Mouse (Mus musculus) G1E (cell line): ENCODE results near the gene Aph1a. TPM values are rescaled to one million over a fixed set of nuclear protein-coding genes. Genes with fewer than 3 reads are reported as not detected.
"Not testable (repeated sequence)": the region's sequence is repeated elsewhere in the genome, so short reads cannot be mapped to it uniquely, and the experiment has no call there.

ENCODE experiments used
- ATAC-seq: 2 replicates; pipeline ENCODE4 v1.8.0; 2016; ENCODE audit warnings: mild to moderate bottlenecking; ENCODE audit not compliant: insufficient number of reproducible peaks, poor library complexity, low FRiP score, severe bottlenecking; ENCODE audit errors: extremely low read depth
- DNase-seq: peaks from one replicate; pipeline ENCODE4 v3.0.0; 2012; ENCODE audit warnings: low spot score
- H3K27me3 ChIP-seq: 2 replicates; pipeline ENCODE4 v1.6.1; 2012; ENCODE audit warnings: mild to moderate bottlenecking, low read length, inconsistent platforms; ENCODE audit not compliant: insufficient read depth
- H3K36me3 ChIP-seq: replicated peaks from 2 replicates; pipeline ENCODE3; 2012; ENCODE audit warnings: mild to moderate bottlenecking, inconsistent platforms
- H3K4me1 ChIP-seq: 2 replicates; pipeline ENCODE4 v1.6.1; 2012; ENCODE audit warnings: low read depth, low read length, inconsistent platforms, mixed read lengths; ENCODE audit not compliant: insufficient read depth
- H3K4me3 ChIP-seq: 2 replicates; pipeline ENCODE4 v1.5.1; 2012; ENCODE audit warnings: low read depth, mild to moderate bottlenecking, inconsistent platforms, low read length, moderate library complexity, mixed read lengths
- H3K9me3 ChIP-seq: replicated peaks from 2 replicates; pipeline ENCODE4 v1.6.1; 2012; ENCODE audit warnings: inconsistent platforms
- CTCF ChIP-seq: IDR thresholded peaks from 2 replicates; pipeline ENCODE4 v1.5.1; 2012; ENCODE audit warnings: low read depth, low read length, inconsistent platforms, mixed read lengths
- GATA1 ChIP-seq: IDR thresholded peaks from 2 replicates; pipeline ENCODE4 v1.6.1; 2012; ENCODE audit warnings: borderline replicate concordance, low read length, inconsistent platforms, mixed read lengths
- GATA2 ChIP-seq: IDR thresholded peaks from 2 replicates; pipeline ENCODE4 v1.6.1; 2012; ENCODE audit warnings: low read depth, low read length, inconsistent platforms, borderline replicate concordance
- POLR2AphosphoS5 ChIP-seq: IDR thresholded peaks from 2 replicates; pipeline ENCODE4 v1.6.1; 2012; ENCODE audit warnings: low read depth, low read length, inconsistent platforms; ENCODE audit not compliant: insufficient replicate concordance
- TAL1 ChIP-seq: conservative IDR thresholded peaks from 2 replicates; pipeline ENCODE4 v1.6.1; 2012; ENCODE audit warnings: low read depth, low read length, inconsistent platforms, mixed read lengths
- polyA plus RNA-seq: library from polyadenylated mRNA; stranded (reverse); fragments of >175 nt; gene quantifications from 2 replicates; pipeline ENCODE4 v1.2.3, GENCODE M21; 2012
- total RNA-seq, 2 experiments: library from RNA; stranded (forward) in 1 of 2; stranded (reverse) in 1 of 2; fragments of 200-1000 nt in 1 of 2; fragments of >200 nt in 1 of 2; fragmentation: Nextera tagmentation in 1 of 2; gene quantifications; 2 replicates each; pipeline ENCODE4 v1.2.3; 2014 to 2017

Aph1a gene
- total and polyA plus RNA-seq, 3 experiments: 27.5 to 102 (median 35.0) TPM

DNA sequence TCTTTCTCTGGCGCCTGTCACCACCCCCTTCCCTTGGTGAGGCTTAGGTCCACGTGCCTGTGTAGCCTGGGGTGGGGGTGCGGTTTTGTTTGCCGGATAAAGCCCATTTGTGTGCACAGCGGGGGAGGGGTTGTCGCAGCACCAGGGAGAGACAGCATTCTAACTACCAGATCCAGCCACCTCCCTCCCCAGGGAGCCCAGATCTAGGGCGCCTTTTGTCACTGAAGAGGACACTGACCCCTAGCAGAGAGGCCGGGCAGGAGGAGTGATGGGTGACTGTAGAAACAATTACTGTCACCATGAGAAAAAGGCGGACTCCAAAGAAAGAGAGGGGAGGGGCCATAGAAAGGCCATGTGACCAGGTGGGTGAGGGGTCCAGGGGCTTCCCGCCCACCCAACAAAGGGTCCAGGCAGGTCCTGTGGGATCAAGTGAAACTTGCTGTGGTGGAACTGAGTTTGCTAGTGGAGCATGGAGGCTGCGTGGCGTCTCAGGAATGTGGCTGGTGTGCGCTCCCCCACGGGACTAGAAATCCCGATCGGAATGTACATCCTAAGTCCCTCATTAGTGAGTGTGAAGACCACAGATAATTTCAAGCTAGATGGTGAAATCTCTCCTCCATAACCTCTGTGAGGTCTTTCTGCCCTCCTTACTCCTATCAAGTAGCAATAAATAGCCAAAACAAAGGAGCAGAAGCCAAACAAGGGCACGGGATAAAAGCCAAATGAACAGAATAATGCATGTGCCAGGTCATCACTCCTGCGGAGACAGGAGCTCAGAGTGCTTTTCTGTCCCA is 11.6 kb downstream of the Aph1a start:
- Histone ChIP-seq H3K9me3 (no peaks in the 10 kb centered on the region), H3K4me3 (peak overlapping the region; percentile 60; the same call in 1 of the 2 replicates), H3K36me3 (no peaks in the 10 kb centered on the region), H3K27me3 (peaks cover 65% of the 10 kb centered on the region), H3K4me1 (peaks cover 36% of the 10 kb centered on the region)
- no peak for TF ChIP-seq GATA1
- TF ChIP-seq POLR2AphosphoS5: no peak
- no peak for TF ChIP-seq CTCF
- no peak for TF ChIP-seq GATA2
- no peak for TF ChIP-seq TAL1
- no peak for DNase-seq
- ATAC-seq: no peak

DNA sequence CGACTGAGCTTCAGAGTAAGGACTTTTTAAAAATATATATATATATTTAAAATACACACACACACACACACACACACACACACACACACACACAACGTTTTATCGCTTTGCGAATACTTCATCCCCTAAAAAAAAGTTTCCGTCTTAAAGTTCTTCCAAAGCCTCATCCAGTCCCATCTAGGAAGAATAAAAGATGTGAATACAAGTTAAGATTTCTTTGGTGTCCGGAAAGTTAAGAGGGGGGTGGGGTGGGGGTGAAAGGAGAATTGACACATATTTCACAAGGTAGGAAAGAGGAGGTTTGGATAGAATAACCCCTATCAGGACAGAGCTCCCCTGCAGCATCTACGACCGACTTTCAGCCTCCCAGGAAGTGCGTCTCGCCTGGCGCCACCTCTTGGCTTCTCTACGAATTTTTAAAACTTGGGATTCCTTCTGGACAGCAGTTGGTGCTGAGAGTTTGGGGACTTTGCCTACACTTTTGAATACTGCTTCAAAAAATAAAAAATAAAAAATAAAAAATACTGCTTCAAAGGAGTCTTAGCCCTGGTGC is 12.2 kb downstream of the Aph1a start:
- TF ChIP-seq POLR2AphosphoS5: no peak
- DNase-seq: peak; percentile 55
- ATAC-seq: no peak
- Histone ChIP-seq H3K36me3 (no peaks in the 10 kb centered on the region), H3K9me3 (no peaks in the 10 kb centered on the region), H3K4me3 (no peak overlapping the region; the same call in 1 of the 2 replicates), H3K4me1 (peaks cover 39% of the 10 kb centered on the region), H3K27me3 (peaks cover 67% of the 10 kb centered on the region)

DNA sequence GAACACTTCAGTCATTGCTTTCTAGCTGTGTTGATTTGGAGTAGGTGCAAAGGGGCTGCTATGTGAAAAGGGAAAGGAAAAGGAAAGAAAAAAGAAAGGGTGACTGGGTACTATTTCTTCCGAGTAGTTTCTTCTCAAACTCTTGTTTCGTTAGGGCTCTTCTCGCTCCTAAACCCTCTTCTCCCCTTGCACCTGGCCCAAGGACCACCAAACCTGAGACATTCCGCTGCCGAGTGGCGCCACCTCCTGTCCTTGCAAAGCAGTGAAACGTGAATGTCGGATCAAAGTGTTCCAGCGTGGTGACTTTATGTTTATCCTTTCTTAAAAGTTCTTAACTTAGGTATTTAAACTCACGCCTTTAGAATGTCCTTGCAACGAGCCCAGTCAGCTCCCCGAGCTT is 13.1 kb downstream of the Aph1a start:
- DNase-seq (no peak), ATAC-seq (no peak)
- Histone ChIP-seq H3K36me3 (no peaks in the 10 kb centered on the region), H3K27me3 (peaks cover 59% of the 10 kb centered on the region), H3K4me3 (peak overlapping the region; percentile 40; the same call in 1 of the 2 replicates), H3K4me1 (peaks cover 39% of the 10 kb centered on the region), H3K9me3 (no peaks in the 10 kb centered on the region)
- TF ChIP-seq CTCF (no peak), TAL1 (no peak), POLR2AphosphoS5 (no peak), GATA1 (no peak), GATA2 (no peak)

DNA sequence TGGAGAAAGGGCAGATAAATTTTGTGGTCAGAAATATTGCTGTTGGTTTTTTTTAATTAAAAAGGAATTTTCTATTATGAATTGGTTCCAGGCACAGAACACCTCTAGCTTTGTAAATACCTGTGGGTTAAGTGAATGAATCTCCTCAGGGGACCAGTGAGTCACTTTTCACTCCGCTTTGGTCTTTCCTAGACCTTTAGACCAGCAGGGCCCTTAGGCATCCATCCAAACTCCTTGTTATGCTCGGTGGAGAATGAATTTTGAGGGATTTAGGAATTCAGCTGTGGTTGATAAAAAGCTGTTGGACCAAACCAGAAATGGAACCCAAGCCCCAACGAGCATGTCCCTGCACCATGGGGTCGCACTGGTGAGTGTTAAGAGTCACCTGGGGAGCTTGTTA is 13.8 kb downstream of the Aph1a start:
- H3K4me3 ChIP-seq: no peak overlapping the region
- no peak for TF ChIP-seq GATA1
- no peak for TF ChIP-seq TAL1
- TF ChIP-seq GATA2: no peak
- no peak for TF ChIP-seq CTCF
- TF ChIP-seq POLR2AphosphoS5: no peak
- no peaks in the 10 kb centered on the region for H3K36me3 ChIP-seq
- no peaks in the 10 kb centered on the region for H3K9me3 ChIP-seq
- H3K4me1 ChIP-seq: peaks cover 39% of the 10 kb centered on the region
- peaks cover 52% of the 10 kb centered on the region for H3K27me3 ChIP-seq
- no peak for DNase-seq
- no peak for ATAC-seq

DNA sequence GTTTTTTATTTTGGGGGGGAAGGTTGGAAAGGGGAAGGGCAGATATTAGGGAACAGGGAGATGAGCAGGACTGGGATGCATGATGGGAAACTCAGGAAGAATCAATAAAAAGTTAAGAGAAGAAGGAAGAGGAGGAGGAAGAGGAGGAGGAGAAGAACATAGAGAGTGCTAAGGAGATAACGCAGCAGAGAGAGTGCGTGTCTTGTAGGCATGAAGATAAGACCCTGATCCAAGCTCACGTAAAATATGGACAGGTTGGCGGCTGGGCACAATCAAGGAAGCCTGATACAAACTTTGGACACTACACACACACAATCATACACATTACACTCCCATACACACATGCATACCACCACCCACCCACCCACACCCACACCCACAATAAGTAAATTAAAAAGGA is 20.9 kb downstream of the Aph1a start:
- DNase-seq (no peak), ATAC-seq (no peak)
- Histone ChIP-seq H3K4me1 (peaks cover 17% of the 10 kb centered on the region), H3K4me3 (no peak overlapping the region), H3K9me3 (no peaks in the 10 kb centered on the region), H3K36me3 (no peaks in the 10 kb centered on the region), H3K27me3 (peaks cover 17% of the 10 kb centered on the region)
- TF ChIP-seq GATA2: no peak
- TF ChIP-seq POLR2AphosphoS5: no peak
- no peak for TF ChIP-seq GATA1
- no peak for TF ChIP-seq TAL1
- TF ChIP-seq CTCF: no peak

DNA sequence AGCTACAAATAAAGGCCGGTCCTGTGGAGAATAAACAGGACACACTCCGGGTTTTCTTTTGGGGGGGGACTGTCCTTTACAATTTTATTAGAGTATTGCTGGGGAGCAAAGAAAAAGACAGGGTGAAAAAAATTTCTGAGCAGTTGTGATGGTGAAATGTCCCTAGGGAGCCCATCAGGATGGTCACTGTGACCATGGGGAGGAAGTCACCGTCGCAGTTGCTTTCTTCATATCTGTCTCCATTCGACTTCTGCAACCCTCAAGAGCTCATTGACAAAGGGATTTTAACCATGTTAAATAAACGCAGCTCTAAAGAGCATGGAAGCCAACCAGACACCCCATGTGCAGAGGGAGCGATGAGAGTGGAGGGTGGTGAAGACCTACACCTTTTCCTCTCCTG is 23.0 kb downstream of the Aph1a start:
- H3K4me3 ChIP-seq: no peak overlapping the region
- H3K4me1 ChIP-seq: peaks cover 18% of the 10 kb centered on the region
- no peaks in the 10 kb centered on the region for H3K9me3 ChIP-seq
- ATAC-seq: no peak
- no peak for DNase-seq
- H3K36me3 ChIP-seq: no peaks in the 10 kb centered on the region
- no peak for TF ChIP-seq TAL1
- no peak for TF ChIP-seq GATA2
- no peak for TF ChIP-seq GATA1
- TF ChIP-seq CTCF: no peak
- TF ChIP-seq POLR2AphosphoS5: no peak
- H3K27me3 ChIP-seq: peaks cover 19% of the 10 kb centered on the region

DNA sequence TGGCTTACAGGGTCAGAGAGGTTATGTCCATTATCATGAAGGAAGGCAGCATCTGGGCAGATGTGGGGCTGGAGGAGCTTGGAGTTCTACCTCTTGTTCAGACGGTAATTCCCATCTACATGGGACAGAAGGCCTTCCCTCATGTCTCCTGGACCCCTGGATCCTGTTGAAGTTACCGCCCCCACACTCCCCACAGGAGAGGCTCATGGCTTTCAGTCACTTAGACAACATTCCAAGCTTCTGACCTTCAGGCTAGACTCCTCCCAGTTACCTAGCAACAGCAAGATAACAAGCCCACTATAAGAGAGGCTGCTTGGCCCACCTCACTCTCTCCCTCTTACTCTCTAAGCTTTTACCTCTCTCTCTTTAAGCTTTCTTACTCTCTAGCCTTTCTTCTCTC is 26.8 kb downstream of the Aph1a start:
- not testable (repeated sequence) for H3K9me3 ChIP-seq, H3K36me3 ChIP-seq, DNase-seq, ATAC-seq, H3K4me3 ChIP-seq
- H3K27me3 ChIP-seq: peaks cover 22% of the 10 kb centered on the region
- peaks cover 16% of the 10 kb centered on the region for H3K4me1 ChIP-seq

DNA sequence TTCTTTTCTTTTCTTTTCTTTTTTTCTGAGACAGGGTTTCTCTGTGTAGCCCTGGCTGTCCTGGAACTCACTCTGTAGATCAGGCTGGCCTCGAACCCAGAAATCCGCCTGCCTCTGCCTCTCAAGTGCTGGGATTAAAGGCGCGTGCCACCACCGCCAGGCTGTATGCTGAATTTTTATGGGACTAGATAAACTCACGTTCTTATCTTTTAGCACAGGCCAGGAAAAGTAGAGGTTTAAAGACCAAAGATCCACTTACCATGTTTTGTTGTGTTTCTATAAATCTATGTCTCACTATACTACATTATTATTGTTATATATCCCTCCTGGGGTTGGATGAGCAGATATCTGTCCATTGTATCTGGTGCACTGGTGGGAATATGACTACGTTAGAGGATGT is 29.7 kb downstream of the Aph1a start:
- ATAC-seq: not testable (repeated sequence)

More for the DNA sequence above, 29.7 kb downstream of the Aph1a start:
- H3K27me3 ChIP-seq: peaks cover 14% of the 10 kb centered on the region
- H3K4me3 ChIP-seq, DNase-seq, H3K36me3 ChIP-seq, H3K9me3 ChIP-seq: not testable (repeated sequence)
- H3K4me1 ChIP-seq: peaks cover 18% of the 10 kb centered on the region
